Mouse (Mus musculus) midbrain, embryonic 11.5 days (tissue): ENCODE data around the gene Olfr435. TPM values are rescaled to one million over a fixed set of nuclear protein-coding genes. Genes with fewer than 3 reads are reported as not detected.

Experiments used
- ATAC-seq: fragments of 200-750 bp; cut with Nextera tagmentation; 2 replicates; pipeline ENCODE4 v1.8.0; 2017; ENCODE audit warnings: moderate TSS enrichment, moderate library complexity; ENCODE audit not compliant: low FRiP score
- DNase-seq: peaks from one replicate; pipeline ENCODE4 v3.0.0; 2015; ENCODE audit warnings: low spot score; ENCODE audit errors: missing footprints
- H3K27ac ChIP-seq: fragments of 300-500 bp; sonication (generic); 2 replicates; pipeline ENCODE4 v1.5.1; 2014; ENCODE audit warnings: low read depth, low read length
- H3K27me3 ChIP-seq: fragments of 300-500 bp; sonication (generic); 2 replicates; pipeline ENCODE4 v1.6.1; 2014; ENCODE audit warnings: mild to moderate bottlenecking, low read length, moderate library complexity, mixed read lengths; ENCODE audit not compliant: control insufficient read depth, insufficient read depth
- H3K36me3 ChIP-seq: fragments of 300-500 bp; sonication (generic); 2 replicates; pipeline ENCODE4 v1.6.1; 2014; ENCODE audit warnings: mild to moderate bottlenecking, low read length, moderate library complexity, mixed read lengths; ENCODE audit not compliant: control insufficient read depth, insufficient read depth
- H3K4me1 ChIP-seq: fragments of 300-500 bp; sonication (generic); 2 replicates; pipeline ENCODE4 v1.6.1; 2014; ENCODE audit warnings: low read length; ENCODE audit not compliant: control insufficient read depth, insufficient read depth
- H3K4me2 ChIP-seq: fragments of 300-500 bp; sonication (generic); 2 replicates; pipeline ENCODE4 v1.6.1; 2014; ENCODE audit warnings: mild to moderate bottlenecking, moderate library complexity
- H3K4me3 ChIP-seq: fragments of 300-500 bp; sonication (generic); 2 replicates; pipeline ENCODE4 v1.5.1; 2014; ENCODE audit warnings: low read depth, low read length
- H3K9ac ChIP-seq: fragments of 300-500 bp; sonication (generic); 2 replicates; pipeline ENCODE4 v1.6.1; 2014; ENCODE audit warnings: low read length
- H3K9me3 ChIP-seq: fragments of 300-500 bp; sonication (generic); 2 replicates; pipeline ENCODE4 v1.6.1; 2016; ENCODE audit warnings: low read length; ENCODE audit not compliant: control insufficient read depth
- WGBS: fragments of 180-500 bp; shearing (Covaris S2); extraction: QIAGEN DNeasy Blood & Tissue Kit; methylation state at CpG from one replicate; pipeline ENCODE4 v1.1.7; 2014; 5-methylcytosine and 5-hydroxymethylcytosine counted together
- polyA plus RNA-seq: library from polyadenylated mRNA; unstranded; fragments of >200 nt; fragmentation: Nextera tagmentation; extraction: Ambion mirVana; gene quantifications from 2 replicates; pipeline ENCODE4 v1.2.1, GENCODE M21; 2014

The Olfr435 gene
- not detected in 2 replicates for polyA plus RNA-seq

GRCm38 (mm10) chr6:43196781-43197180 lies at the start of gene Olfr435:
Gene Olfr435 (plus strand): TSS chr6:43197146.
- DNase-seq (no peak), ATAC-seq (no peak)
- no peak within 1 kb of the TSS for H3K4me2 ChIP-seq

GRCm38 (mm10) chr6:43159502-43159901 lies 37.4 kb upstream of the Olfr435 start:
- no peaks in the 10 kb centered on the region for H3K9me3 ChIP-seq
- 82% methylated on average over 1 of the region's 1 CpGs for WGBS
- H3K4me2 ChIP-seq = no peak overlapping the region
- H3K36me3 ChIP-seq = no peaks in the 10 kb centered on the region
- H3K27ac ChIP-seq = no peak overlapping the region
- no peaks in the 10 kb centered on the region for H3K4me1 ChIP-seq
- no peak for DNase-seq
- ATAC-seq = no peak
- H3K4me3 ChIP-seq = no peak overlapping the region
- H3K9ac ChIP-seq = no peak overlapping the region
- no peaks in the 10 kb centered on the region for H3K27me3 ChIP-seq

More at GRCm38 (mm10) chr6:43196781-43197180, at the start of gene Olfr435:
- Histone ChIP-seq H3K27ac (no peak within 1 kb of the TSS), H3K27me3 (no peaks in the 10 kb centered on the region), H3K9ac (no peak within 1 kb of the TSS), H3K4me1 (no peaks in the 10 kb centered on the region), H3K4me3 (no peak within 1 kb of the TSS), H3K36me3 (no peaks in the 10 kb centered on the region), H3K9me3 (no peaks in the 10 kb centered on the region)

- Histone ChIP-seq H3K27ac (no peak within 1 kb of the TSS), H3K9me3 (no peaks in the 10 kb centered on the region), H3K4me2 (no peak within 1 kb of the TSS), H3K36me3 (no peaks in the 10 kb centered on the region), H3K4me1 (no peaks in the 10 kb centered on the region), H3K27me3 (no peaks in the 10 kb centered on the region), H3K9ac (no peak within 1 kb of the TSS), H3K4me3 (no peak within 1 kb of the TSS)
- no peak for ATAC-seq
- 73% methylated on average over 3 of the region's 3 CpGs for WGBS
- no peak for DNase-seq
Measured at GRCm38 (mm10) chr6:43162982-43163381, 34.0 kb upstream of the Olfr435 start, which contains the start of gene Olfr437. Gene Olfr437 (plus strand): TSS chr6:43163282.

GRCm38 (mm10) chr6:43167246-43167645 lies 29.7 kb upstream of the Olfr435 start:
- WGBS = 93% methylated on average over 4 of the region's 4 CpGs
- no peak for ATAC-seq

GRCm38 (mm10) chr6:43171840-43172239 lies 25.1 kb upstream of the Olfr435 start, which contains the start of gene Olfr13:
Gene Olfr13 (plus strand): TSS chr6:43172140.
- no peaks in the 10 kb centered on the region for H3K9me3 ChIP-seq
- DNase-seq (no peak), ATAC-seq (no peak)
- H3K9ac ChIP-seq = no peak within 1 kb of the TSS
- 79% methylated on average over 4 of the region's 4 CpGs for WGBS
- H3K27me3 ChIP-seq = no peaks in the 10 kb centered on the region
- H3K4me1 ChIP-seq = no peaks in the 10 kb centered on the region
- H3K4me2 ChIP-seq = no peak within 1 kb of the TSS
- H3K27ac ChIP-seq = no peak within 1 kb of the TSS
- no peak within 1 kb of the TSS for H3K4me3 ChIP-seq
- no peaks in the 10 kb centered on the region for H3K36me3 ChIP-seq

More at GRCm38 (mm10) chr6:43167246-43167645, 29.7 kb upstream of the Olfr435 start:
- no peaks in the 10 kb centered on the region for H3K27me3 ChIP-seq
- H3K4me1 ChIP-seq = no peaks in the 10 kb centered on the region
- H3K36me3 ChIP-seq = no peaks in the 10 kb centered on the region
- no peak overlapping the region for H3K4me3 ChIP-seq
- DNase-seq = no peak
- no peak overlapping the region for H3K9ac ChIP-seq
- no peak overlapping the region for H3K27ac ChIP-seq
- no peak overlapping the region for H3K4me2 ChIP-seq
- no peaks in the 10 kb centered on the region for H3K9me3 ChIP-seq

- Histone ChIP-seq H3K4me3 (no peak overlapping the region), H3K27ac (no peak overlapping the region), H3K4me1 (no peaks in the 10 kb centered on the region), H3K9ac (no peak overlapping the region), H3K27me3 (no peaks in the 10 kb centered on the region), H3K4me2 (no peak overlapping the region), H3K36me3 (no peaks in the 10 kb centered on the region), H3K9me3 (no peaks in the 10 kb centered on the region)
- ATAC-seq (no peak), DNase-seq (no peak)
- 75% methylated on average over 1 of the region's 1 CpGs for WGBS
Measured at GRCm38 (mm10) chr6:43178129-43178528, 18.8 kb upstream of the Olfr435 start.

- no peaks in the 10 kb centered on the region for H3K9me3 ChIP-seq
- no peaks in the 10 kb centered on the region for H3K4me1 ChIP-seq
- no peak overlapping the region for H3K9ac ChIP-seq
- DNase-seq = no peak
- WGBS = 66% methylated on average over 6 of the region's 6 CpGs
- H3K4me2 ChIP-seq = no peak overlapping the region
- no peak for ATAC-seq
- no peaks in the 10 kb centered on the region for H3K27me3 ChIP-seq
- H3K36me3 ChIP-seq = no peaks in the 10 kb centered on the region
- no peak overlapping the region for H3K27ac ChIP-seq
- no peak overlapping the region for H3K4me3 ChIP-seq
Measured at GRCm38 (mm10) chr6:43178584-43179501, 18.1 kb upstream of the Olfr435 start.

- Histone ChIP-seq H3K4me2 (no peak overlapping the region), H3K4me1 (no peaks in the 10 kb centered on the region), H3K9ac (no peak overlapping the region), H3K36me3 (no peaks in the 10 kb centered on the region), H3K9me3 (no peaks in the 10 kb centered on the region), H3K27ac (no peak overlapping the region), H3K4me3 (no peak overlapping the region), H3K27me3 (no peaks in the 10 kb centered on the region)
- ATAC-seq (no peak), DNase-seq (no peak)
- WGBS = 91% methylated on average over 3 of the region's 3 CpGs
Measured at GRCm38 (mm10) chr6:43190986-43191385, 6.0 kb upstream of the Olfr435 start.

GRCm38 (mm10) chr6:43198094-43198493 lies 1.1 kb downstream of the Olfr435 start:
- WGBS = 84% methylated on average over 3 of the region's 3 CpGs
- no peak overlapping the region for H3K27ac ChIP-seq
- no peaks in the 10 kb centered on the region for H3K9me3 ChIP-seq
- no peaks in the 10 kb centered on the region for H3K36me3 ChIP-seq
- no peaks in the 10 kb centered on the region for H3K4me1 ChIP-seq
- no peak for ATAC-seq
- H3K4me3 ChIP-seq = no peak overlapping the region
- no peak overlapping the region for H3K9ac ChIP-seq
- no peaks in the 10 kb centered on the region for H3K27me3 ChIP-seq
- no peak for DNase-seq
- no peak overlapping the region for H3K4me2 ChIP-seq
